Mouse (Mus musculus) brain, embryonic 14.5 days (tissue): ENCODE data around the gene Racgap1. TPM values are rescaled to one million over a fixed set of nuclear protein-coding genes. Genes with fewer than 3 reads are reported as not detected.
A peak's percentile ranks its signal among the peaks of the same experiment; 100 is the strongest.

ENCODE experiments used
- DNase-seq: peaks from one replicate; pipeline ENCODE4 v3.0.0-alpha.2; 2011; ENCODE audit warnings: low read depth
- CTCF ChIP-seq: fragments of 200-500 bp; IDR thresholded peaks from 2 replicates; pipeline ENCODE4 v1.5.1; 2012; ENCODE audit warnings: inconsistent platforms, mild to moderate bottlenecking, moderate library complexity, borderline replicate concordance; ENCODE audit not compliant: insufficient read depth, insufficient read length; ENCODE audit errors: extremely low read depth
- POLR2A ChIP-seq: fragments of 200-500 bp; IDR thresholded peaks from 2 replicates; pipeline ENCODE4 v1.6.1; 2012; ENCODE audit warnings: mild to moderate bottlenecking, inconsistent platforms, borderline replicate concordance; ENCODE audit not compliant: poor library complexity, insufficient read depth, insufficient read length, severe bottlenecking; ENCODE audit errors: extremely low read depth
- polyA plus RNA-seq: library from polyadenylated mRNA; depleted of rRNA; stranded (reverse); fragments of >200 nt; gene quantifications from 2 replicates; pipeline ENCODE4 v1.2.3, GENCODE M21; 2012

Racgap1 gene
- polyA plus RNA-seq, 1 experiment, result 83.0 TPM

- no peak for TF ChIP-seq CTCF
- TF ChIP-seq POLR2A, result no peak
- DNase-seq, result peak; percentile 84
Measured at GRCm38 (mm10) chr15:99607388-99608113, 43.9 kb downstream of the Racgap1 start.

DNA sequence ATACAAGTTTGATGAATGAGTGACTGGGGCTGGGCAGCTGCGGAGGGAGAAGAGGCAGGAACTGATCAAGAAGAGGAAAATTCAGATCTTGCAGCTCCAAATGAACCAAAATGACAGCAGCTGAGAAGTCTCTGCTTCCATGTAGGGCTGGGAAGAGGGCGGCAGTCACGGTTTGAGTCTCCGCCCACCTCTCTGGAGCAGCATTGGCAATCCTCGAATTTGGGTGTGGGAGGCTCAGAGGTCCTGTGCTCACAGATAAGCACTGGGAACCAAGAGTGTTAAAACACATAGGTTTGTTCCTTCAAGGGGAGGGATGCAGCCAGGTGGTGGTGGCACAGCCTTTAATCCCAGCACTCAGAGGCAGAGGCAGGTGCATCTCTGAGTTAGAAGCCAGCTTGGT lies 44.9 kb downstream of the Racgap1 start:
- no peak for DNase-seq
- no peak for TF ChIP-seq CTCF
- no peak for TF ChIP-seq POLR2A

DNA sequence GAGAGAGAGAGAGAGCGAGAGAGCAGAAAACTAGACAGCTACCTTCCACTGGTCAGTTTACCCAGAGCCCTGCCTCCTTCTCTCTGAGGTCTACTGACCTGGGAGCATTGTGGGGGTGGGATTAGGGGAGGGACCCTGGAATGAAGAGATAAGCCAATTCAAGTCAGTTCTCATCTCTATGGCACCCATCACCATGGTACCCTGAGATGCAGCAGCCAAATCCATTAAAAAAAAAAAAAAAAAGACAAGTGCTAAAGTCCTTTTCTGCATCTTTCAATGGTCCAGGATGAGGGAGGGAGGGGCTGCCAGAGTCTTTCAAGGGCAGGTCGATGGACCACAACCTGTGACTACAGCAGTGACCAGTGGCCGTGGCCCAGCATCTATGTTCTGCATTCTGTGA lies 45.9 kb downstream of the Racgap1 start:
- DNase-seq, result peak; percentile 60
- TF ChIP-seq CTCF, result no peak
- TF ChIP-seq POLR2A, result no peak

DNA sequence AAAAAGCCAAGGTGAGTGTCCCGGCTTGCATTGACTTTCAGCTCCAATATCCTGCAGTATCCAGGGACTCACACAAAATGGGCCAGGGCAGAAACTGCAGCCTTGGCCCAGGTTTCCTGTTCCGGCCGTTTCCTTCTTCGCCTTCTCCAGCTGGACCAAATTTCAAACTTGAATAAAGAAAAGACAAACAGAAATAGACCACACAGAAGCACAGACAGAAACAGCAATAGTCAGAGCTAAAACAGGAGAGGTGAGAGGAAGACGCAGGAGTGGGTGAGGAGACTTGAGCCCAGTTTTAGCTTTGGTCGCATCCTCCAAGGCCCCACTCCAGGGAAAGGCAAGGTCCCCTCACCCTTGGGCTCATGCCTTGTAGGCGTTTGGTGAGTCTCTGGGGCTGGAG lies 48.2 kb downstream of the Racgap1 start:
- TF ChIP-seq CTCF (no peak), POLR2A (no peak)
- DNase-seq, result no peak

DNA sequence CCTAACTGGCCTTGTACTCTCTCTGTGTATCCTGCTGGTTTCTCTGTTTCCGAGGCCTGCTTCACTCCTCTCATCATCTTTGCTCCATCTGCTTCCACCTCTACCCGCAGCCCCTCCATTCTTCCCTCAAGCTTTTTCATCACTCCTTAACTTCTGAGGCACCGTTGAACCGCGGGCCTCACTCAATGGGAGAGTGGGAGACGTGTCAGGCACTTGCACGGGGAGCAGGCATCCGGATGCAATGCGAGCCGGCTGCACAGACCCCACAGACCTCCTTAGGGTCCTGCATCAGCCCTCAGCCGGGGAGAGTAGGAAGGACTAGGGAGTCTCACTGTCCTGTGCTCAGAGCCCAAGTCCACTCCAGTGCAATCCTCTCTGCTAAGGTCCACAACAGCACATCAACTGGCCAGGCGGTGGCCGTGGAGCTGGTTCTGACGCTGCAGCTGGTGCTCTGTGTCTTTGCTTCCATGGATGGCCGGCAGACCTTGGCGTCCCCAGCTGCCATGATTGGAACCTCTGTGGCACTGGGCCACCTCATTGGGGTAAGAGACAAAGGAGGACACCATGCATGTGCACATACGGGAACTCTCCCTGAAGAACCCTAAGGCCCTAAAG lies 49.1 kb downstream of the Racgap1 start:
- no peak for TF ChIP-seq CTCF
- TF ChIP-seq POLR2A, result no peak
- no peak for DNase-seq

DNA sequence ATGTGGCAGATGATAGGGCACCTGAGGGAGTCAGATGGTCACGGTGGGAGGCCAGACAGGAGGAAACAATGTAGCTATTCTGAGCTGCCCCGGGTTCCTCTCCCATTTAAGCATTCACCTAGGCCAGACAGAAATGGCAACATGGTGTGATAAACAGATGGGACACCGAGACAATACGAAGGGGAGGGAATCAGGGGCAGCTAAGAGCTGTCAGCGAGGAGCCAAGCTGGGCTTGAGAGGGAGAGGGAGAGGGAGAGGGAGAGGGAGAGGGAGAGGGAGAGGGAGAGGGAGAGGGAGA lies 49.7 kb downstream of the Racgap1 start:
- peak; percentile 71 for DNase-seq
- TF ChIP-seq POLR2A (no peak), CTCF (no peak)

GRCm38 (mm10) chr15:99600986-99601822 lies 50.3 kb downstream of the Racgap1 start, which contains the start of gene Aqp6:
Gene Aqp6 (plus strand): TSS chr15:99601400.
- DNase-seq, result peak; percentile 44
- TF ChIP-seq POLR2A (no peak), CTCF (no peak)

GRCm38 (mm10) chr15:99599245-99600070 lies 52.0 kb downstream of the Racgap1 start:
- DNase-seq, result peak; percentile 70
- no peak for TF ChIP-seq POLR2A

DNA sequence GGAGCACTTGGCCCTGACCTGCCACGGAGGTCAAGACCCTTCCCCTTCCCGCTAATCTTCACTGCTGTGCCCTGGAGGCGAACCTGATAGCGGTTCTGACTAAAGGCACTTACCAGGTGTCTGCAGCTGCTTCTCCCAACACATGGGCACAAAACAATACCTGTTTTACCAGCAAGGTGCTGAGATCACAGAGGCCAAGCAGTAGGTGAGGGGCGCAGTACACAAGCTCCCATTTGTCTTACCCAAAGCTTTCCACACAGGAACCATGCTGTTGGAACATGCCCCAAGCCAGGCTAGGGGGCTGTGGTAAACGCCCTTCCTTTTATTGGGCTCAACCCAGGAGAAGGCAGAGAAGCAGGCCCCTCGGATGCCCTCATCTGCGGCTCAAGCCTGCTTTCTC lies 53.9 kb downstream of the Racgap1 start:
- DNase-seq, result no peak
- TF ChIP-seq POLR2A (no peak), CTCF (no peak)

- no peak for TF ChIP-seq CTCF
- TF ChIP-seq POLR2A, result no peak
- DNase-seq, result no peak
Measured at GRCm38 (mm10) chr15:99596841-99597240, 54.6 kb downstream of the Racgap1 start.

DNA sequence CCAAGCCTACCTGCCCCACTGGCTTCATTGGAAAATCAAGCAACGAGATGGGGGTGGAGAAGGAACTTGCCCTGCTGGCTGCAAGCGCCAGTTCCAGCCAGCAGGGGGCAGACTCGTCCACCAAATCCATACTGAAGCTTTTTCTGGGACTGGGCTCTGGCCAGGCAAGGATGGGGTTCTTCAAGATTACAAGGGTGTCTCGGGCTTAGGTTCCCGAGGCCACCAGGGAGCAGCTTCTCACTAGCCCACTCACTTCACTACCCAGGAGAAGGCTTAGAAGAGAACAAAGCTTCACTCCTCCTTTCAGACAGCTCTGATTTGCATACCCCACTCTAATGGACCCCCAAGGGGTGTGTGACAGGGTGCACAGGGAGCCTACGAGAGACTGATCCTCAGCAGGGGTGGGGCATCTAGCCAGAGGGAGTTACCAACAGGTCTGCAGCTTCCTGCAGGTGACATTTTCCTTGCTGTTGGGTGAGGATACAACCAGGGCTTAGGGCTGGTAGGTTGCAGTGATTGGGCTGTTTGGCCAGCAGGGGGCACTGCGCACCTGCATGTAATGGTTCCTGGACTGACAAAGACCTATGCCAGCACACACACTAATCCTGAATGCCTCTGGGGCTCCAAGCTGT lies 55.3 kb downstream of the Racgap1 start:
- peak; percentile 95 for DNase-seq
- TF ChIP-seq CTCF (peak; percentile 99), POLR2A (no peak)

DNA sequence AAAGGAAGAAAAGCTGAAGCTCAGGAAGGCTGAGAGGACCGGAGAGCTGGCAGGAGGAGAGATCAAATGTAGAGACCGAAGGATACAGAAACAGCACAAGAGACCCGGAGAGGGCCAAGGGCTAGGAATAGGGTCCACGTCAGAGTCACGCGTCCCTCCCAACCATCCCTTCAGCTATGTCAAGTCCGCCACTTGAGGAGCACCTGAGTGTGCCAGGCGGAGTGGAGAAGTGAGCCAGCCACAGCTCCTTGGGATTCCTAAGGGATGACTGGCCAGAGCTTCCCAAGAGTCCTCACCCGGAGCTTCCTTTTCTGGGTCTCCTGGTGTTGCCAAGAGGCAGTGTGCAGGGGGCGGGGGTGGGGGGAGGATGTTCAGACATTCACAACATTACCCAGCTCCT lies 56.5 kb downstream of the Racgap1 start:
- TF ChIP-seq POLR2A, result no peak
- no peak for TF ChIP-seq CTCF
- DNase-seq, result no peak
